Mouse (Mus musculus) lung, embryonic 15.5 days (tissue): ENCODE data around the gene Shc4. TPM values are rescaled to one million over a fixed set of nuclear protein-coding genes. Genes with fewer than 3 reads are reported as not detected.

Source experiments
- ATAC-seq: fragments of 200-750 bp; cut with Nextera tagmentation; 2 replicates; pipeline ENCODE4 v1.8.0; 2017; ENCODE audit warnings: moderate number of reproducible peaks, borderline replicate concordance; ENCODE audit not compliant: low FRiP score, low TSS enrichment; ENCODE audit errors: extremely low read depth
- H3K27ac ChIP-seq: fragments of 300-500 bp; sonication (generic); 2 replicates; pipeline ENCODE4 v1.5.1; 2015; ENCODE audit warnings: moderate library complexity, mild to moderate bottlenecking, inconsistent platforms
- H3K27me3 ChIP-seq: fragments of 300-500 bp; sonication (generic); 2 replicates; pipeline ENCODE4 v1.6.1; 2015; ENCODE audit warnings: inconsistent platforms
- H3K36me3 ChIP-seq: fragments of 300-500 bp; sonication (generic); 2 replicates; pipeline ENCODE4 v1.6.1; 2015; ENCODE audit warnings: inconsistent platforms
- H3K4me1 ChIP-seq: fragments of 300-500 bp; sonication (generic); 2 replicates; pipeline ENCODE4 v1.6.1; 2015; ENCODE audit warnings: inconsistent platforms
- H3K4me2 ChIP-seq: fragments of 300-500 bp; sonication (generic); 2 replicates; pipeline ENCODE4 v1.6.1; 2015; ENCODE audit warnings: inconsistent platforms, mild to moderate bottlenecking, moderate library complexity
- H3K4me3 ChIP-seq: fragments of 300-500 bp; sonication (generic); 2 replicates; pipeline ENCODE4 v1.5.1; 2015; ENCODE audit warnings: mild to moderate bottlenecking, inconsistent platforms
- H3K9ac ChIP-seq: fragments of 300-500 bp; sonication (generic); 2 replicates; pipeline ENCODE4 v1.6.1; 2015; ENCODE audit warnings: inconsistent platforms
- H3K9me3 ChIP-seq: fragments of 300-500 bp; sonication (generic); 2 replicates; pipeline ENCODE4 v1.6.1; 2016; ENCODE audit warnings: inconsistent platforms
- WGBS: fragments of 180-500 bp; shearing (Covaris S2); methylation state at CpG from one replicate; pipeline ENCODE4 v1.1.7; 2015; 5-methylcytosine and 5-hydroxymethylcytosine counted together
- polyA plus RNA-seq: library from polyadenylated mRNA; unstranded; fragments of >200 nt; fragmentation: Nextera tagmentation; extraction: Ambion mirVana; gene quantifications from 2 replicates; pipeline ENCODE4 v1.2.1, GENCODE M21; 2015

Gene Shc4
- polyA plus RNA-seq, 1 experiment from 2014 or later, result 1.3 TPM

DNA sequence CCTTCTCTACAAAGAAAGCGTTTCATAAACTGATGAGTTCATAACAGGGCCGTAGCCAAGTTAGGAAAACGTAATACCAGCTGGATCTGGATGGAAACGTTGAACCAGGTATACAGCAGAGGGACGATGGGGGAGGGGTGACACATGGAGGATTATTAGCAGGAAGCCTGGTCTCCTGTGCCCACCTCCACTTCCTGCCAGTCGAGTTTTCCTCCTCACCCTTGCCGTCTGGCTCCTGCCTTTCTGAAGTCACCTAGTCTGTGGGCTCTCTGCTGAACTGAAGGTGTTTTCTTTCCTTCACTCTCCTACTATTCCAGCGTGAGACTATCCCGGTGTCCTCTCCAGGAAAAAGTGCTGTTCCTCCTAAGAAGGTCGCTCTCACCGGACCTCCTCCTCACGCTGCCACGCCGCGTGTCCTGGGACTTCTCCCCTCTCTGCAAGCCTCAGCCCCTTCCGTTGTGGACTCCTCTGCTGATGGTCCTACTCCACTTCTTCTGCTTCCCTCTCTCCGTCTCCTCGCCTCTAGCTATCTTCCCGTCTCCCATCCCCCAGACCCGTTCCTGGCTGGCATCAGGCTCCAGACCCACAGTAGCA lies 63.3 kb downstream of the Shc4 start:
- Histone ChIP-seq H3K9me3 (no peaks in the 10 kb centered on the region), H3K4me3 (peak overlapping the region; percentile 33), H3K27ac (no peak overlapping the region), H3K27me3 (no peaks in the 10 kb centered on the region), H3K36me3 (no peaks in the 10 kb centered on the region), H3K4me2 (peak overlapping the region; percentile 64), H3K4me1 (peaks cover 9% of the 10 kb centered on the region; the same call in 1 of the 2 replicates), H3K9ac (peak overlapping the region; percentile 25; the same call in 1 of the 2 replicates)
- 33% methylated on average over 20 of the region's 20 CpGs for WGBS
- peak; percentile 72; the same call in 1 of the 2 replicates for ATAC-seq

DNA sequence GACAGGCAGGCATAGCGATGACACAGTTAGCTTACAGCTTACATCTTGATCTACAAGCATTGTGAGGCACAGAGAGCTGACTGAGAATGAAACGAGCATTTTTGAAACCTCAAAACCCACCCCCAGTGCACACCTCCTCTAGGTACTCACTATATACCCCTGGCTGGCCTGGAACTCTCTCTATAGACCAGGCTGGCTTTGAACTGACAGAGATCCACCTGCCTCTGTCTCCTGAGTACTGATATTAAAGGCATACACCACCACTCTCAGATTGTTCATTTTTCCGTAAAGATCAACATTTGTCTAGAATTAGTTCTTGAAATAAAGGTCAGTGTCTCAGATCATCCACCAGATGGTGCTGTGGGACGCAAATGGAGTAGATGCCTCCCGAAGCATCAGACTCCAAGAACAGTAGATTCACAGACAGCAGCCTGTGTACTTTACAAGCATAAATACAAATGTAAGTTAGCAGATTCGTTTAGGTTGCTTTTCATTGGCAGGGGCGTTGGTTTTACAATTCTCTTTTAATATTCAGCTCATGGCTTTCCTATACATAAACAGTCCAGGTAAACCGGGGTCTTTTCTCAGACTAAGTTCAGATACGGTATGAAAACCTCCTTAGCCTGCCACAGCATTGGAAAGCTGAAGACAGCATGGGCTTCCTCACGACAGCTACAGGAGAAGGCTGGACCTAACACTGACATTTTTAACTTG lies 64.0 kb downstream of the Shc4 start:
- no peak overlapping the region for H3K27ac ChIP-seq
- H3K27me3 ChIP-seq, result no peaks in the 10 kb centered on the region
- peak overlapping the region; percentile 64 for H3K4me2 ChIP-seq
- 0 out of 2 replicates have a peak overlapping the region, but pooled peaks have one; percentile 25 for H3K9ac ChIP-seq
- no peaks in the 10 kb centered on the region for H3K36me3 ChIP-seq
- WGBS, result 13% methylated on average over 10 of the region's 10 CpGs
- peak overlapping the region; percentile 33 for H3K4me3 ChIP-seq
- no peaks in the 10 kb centered on the region for H3K9me3 ChIP-seq
- H3K4me1 ChIP-seq, result peaks cover 9% of the 10 kb centered on the region; the same call in 1 of the 2 replicates
- ATAC-seq, result peak; percentile 74; the same call in 1 of the 2 replicates

DNA sequence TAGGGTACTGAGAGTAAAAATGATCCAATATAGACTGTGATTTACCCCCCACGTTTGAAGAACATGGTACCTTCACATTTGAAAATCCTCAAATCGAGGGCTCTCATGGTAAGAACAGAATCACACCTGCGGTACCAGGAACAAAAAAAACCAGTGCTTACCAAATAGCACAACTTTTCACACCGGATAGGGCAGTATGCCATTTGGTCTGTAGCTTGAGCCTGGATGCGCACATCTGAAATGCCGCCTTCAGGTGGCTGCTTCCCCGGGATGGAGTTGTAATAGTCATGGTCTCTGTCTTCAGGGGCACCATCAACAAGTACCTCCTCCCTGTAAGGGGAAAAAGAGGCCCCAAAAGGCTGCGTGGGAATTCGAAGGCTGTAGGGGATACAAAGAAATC lies 68.6 kb downstream of the Shc4 start:
- no peaks in the 10 kb centered on the region for H3K36me3 ChIP-seq
- 90% methylated on average over 9 of the region's 9 CpGs for whole genome bisulfite sequencing

DNA sequence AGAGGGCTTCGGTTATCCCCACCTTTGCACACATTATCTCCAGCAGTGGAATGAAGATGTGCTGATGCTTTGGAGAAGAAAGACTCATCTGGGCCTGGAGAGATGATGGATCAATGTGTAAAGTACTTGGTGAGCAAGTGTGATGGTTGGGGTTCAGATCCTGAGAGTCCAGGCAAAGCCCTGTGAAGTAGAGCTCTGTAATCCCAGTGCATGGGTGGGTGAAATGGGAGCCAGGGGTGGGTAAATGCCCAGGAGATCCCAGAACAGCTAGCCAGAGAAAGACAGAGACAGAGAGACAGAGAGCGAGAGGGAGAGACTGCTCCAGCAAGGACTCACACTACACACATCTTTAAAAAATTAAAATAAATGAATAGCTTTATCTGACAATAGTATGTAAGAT lies 70.7 kb downstream of the Shc4 start:
- WGBS, result 92% methylated on average over 2 of the region's 2 CpGs
- H3K9ac ChIP-seq, result no peak overlapping the region
- no peak overlapping the region for H3K27ac ChIP-seq
- ATAC-seq, result no peak
- H3K9me3 ChIP-seq, result no peaks in the 10 kb centered on the region
- no peak overlapping the region for H3K4me3 ChIP-seq
- no peaks in the 10 kb centered on the region for H3K36me3 ChIP-seq
- H3K27me3 ChIP-seq, result no peaks in the 10 kb centered on the region
- H3K4me2 ChIP-seq, result no peak overlapping the region
- no peaks in the 10 kb centered on the region for H3K4me1 ChIP-seq

More for the DNA sequence above, 68.6 kb downstream of the Shc4 start:
- H3K27me3 ChIP-seq, result no peaks in the 10 kb centered on the region
- ATAC-seq, result no peak
- H3K4me1 ChIP-seq, result 0 out of 2 replicates have a peak, but pooled peaks cover 3% of the 10 kb centered on the region
- no peak overlapping the region for H3K4me2 ChIP-seq
- no peaks in the 10 kb centered on the region for H3K9me3 ChIP-seq
- no peak overlapping the region for H3K27ac ChIP-seq
- no peak overlapping the region for H3K4me3 ChIP-seq
- H3K9ac ChIP-seq, result no peak overlapping the region

DNA sequence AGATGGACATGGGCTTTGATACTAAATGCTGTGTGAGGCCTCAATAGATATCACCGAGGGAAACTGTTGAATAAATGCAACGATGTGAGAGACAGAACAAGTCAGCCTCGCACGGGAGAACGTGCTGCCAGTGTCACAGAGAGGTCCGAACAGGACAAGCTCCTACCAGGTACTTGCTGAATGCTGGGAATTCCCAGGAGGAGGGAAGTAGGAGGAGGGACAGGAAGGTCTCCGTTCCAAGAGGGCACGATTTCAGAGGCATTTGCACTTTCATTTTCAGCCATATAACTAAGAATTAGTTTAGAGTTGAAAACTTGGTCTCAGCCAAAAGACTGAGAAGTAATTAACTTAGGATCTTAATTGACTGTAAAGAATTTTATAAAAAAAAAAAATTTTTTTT lies 72.4 kb downstream of the Shc4 start:
- no peak overlapping the region for H3K4me2 ChIP-seq
- 72% methylated on average over 8 of the region's 8 CpGs for WGBS
- no peak overlapping the region for H3K27ac ChIP-seq
- no peaks in the 10 kb centered on the region for H3K27me3 ChIP-seq
- no peak overlapping the region for H3K4me3 ChIP-seq
- H3K4me1 ChIP-seq, result no peaks in the 10 kb centered on the region
- no peak overlapping the region for H3K9ac ChIP-seq
- no peaks in the 10 kb centered on the region for H3K36me3 ChIP-seq
- ATAC-seq, result no peak
- no peaks in the 10 kb centered on the region for H3K9me3 ChIP-seq

DNA sequence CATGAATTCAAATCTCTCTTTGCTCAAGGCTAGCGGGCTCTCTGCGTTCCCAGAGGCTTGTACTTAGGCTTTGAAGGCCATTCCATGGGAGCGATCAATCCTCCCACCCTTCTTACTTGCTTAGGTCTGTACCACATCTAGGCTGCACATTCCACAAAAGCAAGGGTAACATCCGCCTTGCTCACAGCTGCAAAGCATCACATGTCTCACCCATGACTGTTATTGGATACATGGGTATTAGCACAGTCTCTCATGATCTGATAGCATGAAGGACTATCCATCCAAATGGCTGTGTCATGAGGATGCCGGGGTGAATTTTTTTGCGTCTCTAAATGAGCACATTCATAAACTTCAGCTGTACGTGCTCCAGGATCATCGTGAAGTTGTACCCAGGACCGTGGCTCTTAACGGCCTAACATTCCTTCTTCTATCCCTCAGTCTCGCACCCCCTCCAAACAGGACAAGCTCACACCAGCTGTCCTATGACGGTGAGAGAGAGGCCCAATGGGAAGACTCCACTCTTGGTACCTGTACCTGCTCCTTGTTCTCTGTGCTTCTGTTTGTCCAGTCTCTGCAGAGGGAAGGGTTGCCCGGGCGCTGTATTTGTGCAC lies 73.1 kb downstream of the Shc4 start:
- 71% methylated on average over 14 of the region's 14 CpGs for WGBS
- H3K27me3 ChIP-seq, result no peaks in the 10 kb centered on the region
- H3K27ac ChIP-seq, result no peak overlapping the region
- no peak overlapping the region for H3K9ac ChIP-seq
- H3K36me3 ChIP-seq, result no peaks in the 10 kb centered on the region
- H3K4me3 ChIP-seq, result no peak overlapping the region
- H3K4me1 ChIP-seq, result no peaks in the 10 kb centered on the region
- H3K9me3 ChIP-seq, result no peaks in the 10 kb centered on the region
- ATAC-seq, result 0 out of 2 replicates have a peak, but pooled peaks have one; percentile 55
- no peak overlapping the region for H3K4me2 ChIP-seq

DNA sequence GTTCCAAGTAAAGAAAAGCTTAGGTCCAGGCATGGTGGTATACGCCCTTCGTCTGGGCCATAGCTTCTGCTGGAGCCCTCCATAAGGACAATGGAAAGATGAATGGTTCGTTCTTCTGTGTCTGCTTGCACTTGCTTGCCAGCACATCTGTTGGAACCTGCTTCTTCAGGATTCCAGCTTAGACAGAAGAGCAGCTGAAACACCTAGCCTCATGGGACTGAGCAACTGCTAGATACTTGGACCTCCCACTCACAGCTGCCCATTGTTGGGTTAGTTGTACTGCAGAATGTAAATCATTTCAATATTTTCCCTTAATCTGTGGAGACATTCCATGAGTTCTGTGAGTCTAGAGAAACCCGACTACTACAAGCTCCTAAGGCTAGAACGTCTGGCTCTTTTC lies 73.9 kb downstream of the Shc4 start:
- no peaks in the 10 kb centered on the region for H3K9me3 ChIP-seq
- no peak overlapping the region for H3K9ac ChIP-seq
- no peaks in the 10 kb centered on the region for H3K4me1 ChIP-seq
- H3K27ac ChIP-seq, result no peak overlapping the region
- H3K27me3 ChIP-seq, result no peaks in the 10 kb centered on the region
- no peak overlapping the region for H3K4me2 ChIP-seq
- WGBS, result 85% methylated on average over 5 of the region's 5 CpGs
- H3K4me3 ChIP-seq, result no peak overlapping the region
- no peaks in the 10 kb centered on the region for H3K36me3 ChIP-seq
- no peak for ATAC-seq

DNA sequence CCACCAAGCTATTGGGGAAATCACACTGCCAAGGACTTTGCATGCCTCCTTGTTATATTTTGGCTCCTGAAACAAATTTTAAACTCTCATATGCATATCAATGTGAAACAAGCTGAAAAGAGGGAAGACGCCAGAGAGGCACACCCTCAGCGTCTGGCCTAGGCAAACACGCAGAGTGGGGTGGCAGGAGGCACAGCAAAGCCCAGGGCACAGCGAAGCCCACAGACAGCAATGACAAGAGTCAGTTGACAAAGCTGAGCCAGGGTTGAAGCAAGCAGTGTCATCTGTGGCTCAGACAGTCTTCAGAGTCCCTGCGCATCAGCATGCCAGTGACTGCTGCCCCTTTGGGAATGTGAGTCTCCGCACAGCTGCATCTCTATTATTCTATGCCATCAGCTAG lies 79.0 kb downstream of the Shc4 start:
- H3K27ac ChIP-seq, result no peak overlapping the region
- no peak for ATAC-seq
- no peaks in the 10 kb centered on the region for H3K9me3 ChIP-seq
- H3K9ac ChIP-seq, result no peak overlapping the region
- H3K36me3 ChIP-seq, result no peaks in the 10 kb centered on the region
- WGBS, result 83% methylated on average over 6 of the region's 6 CpGs
- no peaks in the 10 kb centered on the region for H3K27me3 ChIP-seq
- no peak overlapping the region for H3K4me3 ChIP-seq
- no peaks in the 10 kb centered on the region for H3K4me1 ChIP-seq
- H3K4me2 ChIP-seq, result no peak overlapping the region

DNA sequence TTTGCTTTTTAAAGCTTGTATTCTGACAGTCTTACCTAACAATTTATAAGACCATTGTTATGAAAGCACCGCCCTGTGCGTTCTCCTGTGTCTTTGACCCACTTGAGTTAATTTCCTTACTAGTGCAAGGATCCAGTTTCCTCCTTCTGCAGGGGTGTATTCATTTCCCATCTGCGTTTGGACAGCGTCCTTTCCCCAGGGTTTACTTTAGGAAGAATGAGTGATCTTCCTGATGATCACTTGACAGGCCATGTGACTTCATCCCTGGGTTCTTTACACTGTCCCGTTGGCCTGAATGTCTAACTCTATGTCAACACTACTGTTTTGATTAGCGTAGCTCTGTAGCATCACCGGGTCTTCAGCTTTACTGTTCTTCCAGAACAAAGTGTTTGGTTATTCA lies 86.6 kb downstream of the Shc4 start:
- ATAC-seq, result no peak
- no peak overlapping the region for H3K27ac ChIP-seq
- H3K4me3 ChIP-seq, result no peak overlapping the region
- H3K4me1 ChIP-seq, result no peaks in the 10 kb centered on the region
- no peak overlapping the region for H3K9ac ChIP-seq
- H3K4me2 ChIP-seq, result no peak overlapping the region
- H3K36me3 ChIP-seq, result no peaks in the 10 kb centered on the region
- WGBS, result 56% methylated on average over 7 of the region's 7 CpGs
- H3K9me3 ChIP-seq, result no peaks in the 10 kb centered on the region
- no peaks in the 10 kb centered on the region for H3K27me3 ChIP-seq

DNA sequence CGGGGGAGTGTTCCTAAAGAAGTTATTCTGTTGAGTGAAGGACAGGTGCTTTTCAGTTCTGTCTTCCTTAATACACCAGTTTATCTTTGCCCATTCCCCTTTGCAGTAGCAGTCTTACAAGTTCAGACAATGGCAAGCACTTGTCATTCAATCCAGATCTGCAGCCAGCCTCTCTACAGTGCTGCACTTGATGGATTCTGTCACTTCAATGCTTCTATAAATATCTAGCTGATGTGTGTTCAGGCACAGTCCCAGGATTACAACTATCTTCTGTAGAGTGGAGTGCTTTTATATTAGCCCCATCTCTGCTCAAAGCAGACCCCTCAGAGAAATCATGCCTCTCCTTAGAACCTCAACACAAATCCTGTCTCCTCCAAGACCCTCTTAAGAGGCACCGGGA lies 93.9 kb downstream of the Shc4 start:
- WGBS, result 90% methylated on average over 2 of the region's 2 CpGs
- no peak overlapping the region for H3K27ac ChIP-seq

DNA sequence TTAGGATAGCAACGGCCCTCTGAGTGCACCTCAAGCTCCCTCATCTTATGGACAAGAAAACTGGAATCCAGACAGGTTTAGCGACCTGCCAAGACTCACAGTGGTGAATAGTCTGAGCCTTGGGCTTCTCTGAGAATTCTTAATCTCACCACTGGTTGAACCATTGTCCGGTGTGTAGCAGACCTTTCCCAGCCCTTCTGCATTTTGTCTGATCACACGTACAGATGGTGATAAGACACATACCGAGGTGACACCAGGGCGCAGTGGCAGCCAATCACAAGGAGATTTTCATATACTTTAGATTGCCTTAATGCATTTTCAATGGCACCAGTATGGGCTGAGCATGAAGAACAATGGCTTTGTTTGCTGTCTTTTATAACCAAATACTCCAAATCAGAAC lies 95.5 kb downstream of the Shc4 start:
- Histone ChIP-seq H3K36me3 (no peaks in the 10 kb centered on the region), H3K27ac (no peak overlapping the region), H3K27me3 (no peaks in the 10 kb centered on the region), H3K4me3 (no peak overlapping the region), H3K9me3 (no peaks in the 10 kb centered on the region), H3K4me1 (peaks cover 14% of the 10 kb centered on the region), H3K9ac (no peak overlapping the region), H3K4me2 (no peak overlapping the region)
- no peak for ATAC-seq
- 41% methylated on average over 6 of the region's 6 CpGs for WGBS

More for the DNA sequence above, 93.9 kb downstream of the Shc4 start:
- ATAC-seq, result no peak
- H3K9ac ChIP-seq, result no peak overlapping the region
- H3K9me3 ChIP-seq, result no peaks in the 10 kb centered on the region
- no peaks in the 10 kb centered on the region for H3K27me3 ChIP-seq
- no peaks in the 10 kb centered on the region for H3K36me3 ChIP-seq
- peaks cover 7% of the 10 kb centered on the region for H3K4me1 ChIP-seq
- no peak overlapping the region for H3K4me3 ChIP-seq
- no peak overlapping the region for H3K4me2 ChIP-seq

DNA sequence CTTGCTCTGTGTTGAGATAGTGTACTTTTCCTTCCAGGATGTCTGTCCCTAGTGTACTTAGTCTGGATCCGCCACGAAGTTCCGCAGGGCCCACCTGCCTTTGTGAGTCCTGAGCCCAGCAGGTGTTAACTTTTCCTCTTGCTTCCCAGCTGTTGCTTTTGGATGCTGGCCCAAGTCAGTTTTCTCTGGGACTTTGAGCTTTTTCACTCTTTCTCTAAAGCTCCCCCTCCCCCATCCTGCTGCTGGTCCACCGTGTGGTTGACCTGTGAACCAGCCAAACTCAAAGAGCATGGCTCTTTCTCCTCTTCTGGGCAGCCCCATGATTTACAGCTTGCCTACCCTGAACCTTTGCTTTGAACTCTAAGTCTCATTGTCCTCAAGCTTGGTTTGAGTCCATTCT lies 97.4 kb downstream of the Shc4 start:
- Histone ChIP-seq H3K4me1 (peaks cover 20% of the 10 kb centered on the region), H3K9me3 (no peaks in the 10 kb centered on the region), H3K9ac (no peak overlapping the region), H3K27me3 (no peaks in the 10 kb centered on the region), H3K36me3 (no peaks in the 10 kb centered on the region), H3K4me3 (no peak overlapping the region), H3K4me2 (no peak overlapping the region), H3K27ac (no peak overlapping the region)
- WGBS, result 81% methylated on average over 4 of the region's 4 CpGs
- no peak for ATAC-seq
